Mouse (Mus musculus) layer of hippocampus, adult 6 months (tissue): ENCODE measurements around the gene Olfr695. TPM values are rescaled to one million over a fixed set of nuclear protein-coding genes. Genes with fewer than 3 reads are reported as not detected.

ENCODE experiments used
- long read RNA-seq, 2 experiments: library from polyadenylated mRNA; unstranded; transcript quantifications; one replicate each; pipeline ENCODE4 v2.0.0; 2019 to 2020
- polyA plus RNA-seq: library from polyadenylated mRNA; unstranded; fragments of <200 nt; fragmentation: Nextera tagmentation; gene quantifications from 2 replicates; pipeline ENCODE4 v1.2.3, GENCODE M21; 2021

Gene Olfr695
- polyA plus RNA-seq: not detected in 2 replicates
- long read RNA-seq, experiment 1: 0 reads
- long read RNA-seq, experiment 2: 0 reads

GRCm38 (mm10) chr7:106716296-106716695 lies at the start of gene Olfr695:
Olfr695 (minus strand) TSS chr7:106716396.

GRCm38 (mm10) chr7:106755297-106755696 lies 39.1 kb upstream of the Olfr695 start, which contains the start of gene Olfr698:
Olfr698 (minus strand) TSS chr7:106755397.

GRCm38 (mm10) chr7:106742343-106742742 lies 26.1 kb upstream of the Olfr695 start, which contains the start of gene Olfr697:
Olfr697 (minus strand) TSS chr7:106742443.

GRCm38 (mm10) chr7:106691714-106692113 lies 24.5 kb downstream of the Olfr695 start, which contains the start of gene Olfr694:
Olfr694 (minus strand) TSS chr7:106691814.

GRCm38 (mm10) chr7:106680484-106680883 lies 35.7 kb downstream of the Olfr695 start, which contains the start of gene Olfr693:
Olfr693 (minus strand) TSS chr7:106680584.

Other genes with a start within 250 kb of the Olfr695 start
- gene Olfr693, start 35.8 kb downstream of the Olfr695 start, polyA plus RNA-seq: not detected in 2 replicates
- gene Olfr694, start 24.6 kb downstream of the Olfr695 start, polyA plus RNA-seq: not detected in 2 replicates
- not detected in 2 replicates for gene Olfr697, start 26.0 kb upstream of the Olfr695 start, polyA plus RNA-seq
- gene Olfr698, start 39.0 kb upstream of the Olfr695 start, polyA plus RNA-seq: not detected in 2 replicates
- not detected in 2 replicates for gene Olfr699, start 76.8 kb upstream of the Olfr695 start, polyA plus RNA-seq
- gene Olfr700, start 92.4 kb upstream of the Olfr695 start, polyA plus RNA-seq: not detected in 2 replicates
- gene Olfr701, start 97.7 kb upstream of the Olfr695 start, polyA plus RNA-seq: not detected in 2 replicates
- gene Olfr702, start 117.5 kb upstream of the Olfr695 start, polyA plus RNA-seq: not detected in 2 replicates
- gene Olfr703, start 127.0 kb upstream of the Olfr695 start, polyA plus RNA-seq: not detected in 2 replicates
- not detected in 2 replicates for gene Olfr704, start 146.8 kb upstream of the Olfr695 start, polyA plus RNA-seq
- not detected in 2 replicates for gene Olfr705, start 160.5 kb upstream of the Olfr695 start, polyA plus RNA-seq
- not detected in 2 replicates for gene Olfr706, start 171.8 kb upstream of the Olfr695 start, polyA plus RNA-seq
- not detected in 2 replicates for gene Olfr707, start 184.8 kb upstream of the Olfr695 start, polyA plus RNA-seq
- not detected in 2 replicates for gene Olfr1532-ps1, start 191.6 kb upstream of the Olfr695 start, polyA plus RNA-seq
- gene Olfr709-ps1, start 215.8 kb upstream of the Olfr695 start, polyA plus RNA-seq: not detected in 2 replicates
- not detected in 2 replicates for gene Olfr710, start 231.9 kb upstream of the Olfr695 start, polyA plus RNA-seq
- not detected in 2 replicates for gene Olfr6, start 247.5 kb upstream of the Olfr695 start, polyA plus RNA-seq